Mouse (Mus musculus) heart, embryonic 16.5 days (tissue): ENCODE measurements around the gene Cdk1. TPM values are rescaled to one million over a fixed set of nuclear protein-coding genes. Genes with fewer than 3 reads are reported as not detected.
"Not testable (repeated sequence)": the region's sequence is repeated elsewhere in the genome, so short reads cannot be mapped to it uniquely, and the experiment has no call there.

ENCODE experiments used
- ATAC-seq: fragments of 200-750 bp; cut with Nextera tagmentation; replicated peaks from 2 replicates; pipeline ENCODE4 v1.8.0; 2017; ENCODE audit warnings: moderate number of reproducible peaks; ENCODE audit not compliant: insufficient read depth, low FRiP score; ENCODE audit errors: extremely low read depth
- H3K27ac ChIP-seq: fragments of 300-500 bp; sonication (generic); 2 replicates; pipeline ENCODE4 v1.5.1; 2014; ENCODE audit warnings: mild to moderate bottlenecking, low read length, control low read depth, moderate library complexity
- H3K27me3 ChIP-seq: fragments of 300-500 bp; sonication (generic); 2 replicates; pipeline ENCODE4 v1.6.1; 2014; ENCODE audit warnings: low read length, mixed read lengths; ENCODE audit not compliant: control insufficient read depth, insufficient read depth
- H3K36me3 ChIP-seq: fragments of 300-500 bp; sonication (generic); 2 replicates; pipeline ENCODE4 v1.6.1; 2014; ENCODE audit not compliant: control insufficient read depth, insufficient read depth
- H3K4me1 ChIP-seq: fragments of 300-500 bp; sonication (generic); 2 replicates; pipeline ENCODE4 v1.6.1; 2014; ENCODE audit warnings: low read length, mixed read lengths; ENCODE audit not compliant: control insufficient read depth, insufficient read depth
- H3K4me2 ChIP-seq: fragments of 300-500 bp; sonication (generic); 2 replicates; pipeline ENCODE4 v1.6.1; 2014; ENCODE audit warnings: low read depth, mild to moderate bottlenecking, control low read depth, low read length
- H3K4me3 ChIP-seq: fragments of 300-500 bp; sonication (generic); 2 replicates; pipeline ENCODE4 v1.5.1; 2014; ENCODE audit warnings: mild to moderate bottlenecking, control low read depth, low read length
- H3K9ac ChIP-seq: fragments of 300-500 bp; sonication (generic); 2 replicates; pipeline ENCODE4 v1.6.1; 2014; ENCODE audit warnings: low read length, control low read depth
- H3K9me3 ChIP-seq: fragments of 300-500 bp; sonication (generic); replicated peaks from 2 replicates; pipeline ENCODE4 v1.6.1; 2016; ENCODE audit warnings: low read length; ENCODE audit not compliant: control insufficient read depth
- WGBS: fragments of 180-500 bp; shearing (Covaris S2); extraction: QIAGEN DNeasy Blood & Tissue Kit; methylation state at CpG from one replicate; pipeline ENCODE4 v1.1.7; 2014; 5-methylcytosine and 5-hydroxymethylcytosine counted together
- polyA plus RNA-seq: library from polyadenylated mRNA; unstranded; fragments of >200 nt; fragmentation: Nextera tagmentation; extraction: Ambion mirVana; gene quantifications from 2 replicates; pipeline ENCODE4 v1.2.1, GENCODE M21; 2015

Cdk1 gene
- polyA plus RNA-seq, 1 experiment from 2014 or later = 381 TPM

DNA sequence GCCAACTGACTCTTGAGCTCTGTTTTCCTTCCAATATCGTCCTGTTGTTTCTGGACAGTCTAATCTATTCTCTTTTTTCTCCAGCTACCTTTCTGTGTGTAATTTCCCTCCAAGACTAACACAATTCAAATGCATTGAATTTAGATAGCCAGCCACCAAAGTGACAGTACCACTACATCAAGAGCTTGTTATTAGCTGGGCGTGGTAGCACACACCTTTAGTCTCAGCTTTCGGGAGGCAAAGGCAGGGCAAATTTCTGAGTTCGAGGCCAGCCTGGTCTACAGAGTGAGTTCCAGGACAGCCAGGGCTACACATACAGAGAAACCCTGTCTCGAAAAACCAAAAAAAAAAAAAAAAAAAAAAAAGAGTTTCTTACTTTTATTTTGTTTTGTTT, 345 bp upstream of the Cdk1 start:
- H3K36me3 ChIP-seq, ATAC-seq, H3K27me3 ChIP-seq, H3K9me3 ChIP-seq: not testable (repeated sequence)
- 0 out of 2 replicates have a peak overlapping the region, but pooled peaks have one; percentile 45 for H3K27ac ChIP-seq
- peak overlapping the region; percentile 86 for H3K4me2 ChIP-seq
- peaks cover 23% of the 10 kb centered on the region for H3K4me1 ChIP-seq
- H3K4me3 ChIP-seq = peak overlapping the region; percentile 89
- peak overlapping the region; percentile 42; the same call in 1 of the 2 replicates for H3K9ac ChIP-seq
- 36% methylated on average over 5 of the region's 5 CpGs for WGBS

DNA sequence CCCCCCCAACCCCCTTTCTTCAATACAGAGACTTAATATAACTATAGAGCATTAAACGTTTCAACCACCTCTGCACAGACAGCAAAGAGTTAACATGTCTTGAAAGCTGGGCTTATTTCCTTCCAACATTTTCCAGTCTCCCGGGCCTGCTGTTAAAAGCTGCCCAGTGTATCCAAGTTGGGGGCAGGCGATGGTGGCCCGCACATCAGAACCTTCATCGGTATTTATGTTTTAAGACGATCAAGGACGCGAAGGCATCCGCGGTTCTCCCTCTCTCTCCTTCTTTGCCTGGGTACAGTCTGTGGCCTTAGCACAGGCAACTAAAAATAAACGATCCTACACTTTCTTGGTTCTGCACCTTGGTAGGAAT, 911 bp downstream of the Cdk1 start:
- Histone ChIP-seq H3K27me3 (no peaks in the 10 kb centered on the region), H3K27ac (peak overlapping the region; percentile 95), H3K9me3 (no peaks in the 10 kb centered on the region), H3K4me1 (peaks cover 34% of the 10 kb centered on the region), H3K4me2 (peak overlapping the region; percentile 86), H3K36me3 (peaks cover 10% of the 10 kb centered on the region), H3K4me3 (peak overlapping the region; percentile 89), H3K9ac (peak overlapping the region; percentile 93)
- ATAC-seq = no peak
- 0% methylated on average over 11 of the region's 11 CpGs for WGBS

GRCm38 (mm10) chr10:69351071-69351841, 1.5 kb downstream of the Cdk1 start:
- H3K36me3 ChIP-seq = peaks cover 11% of the 10 kb centered on the region
- H3K4me3 ChIP-seq = peak overlapping the region; percentile 89
- H3K9me3 ChIP-seq = no peaks in the 10 kb centered on the region
- ATAC-seq = peak; percentile 38
- WGBS = 7% methylated on average over 12 of the region's 12 CpGs
- peak overlapping the region; percentile 93 for H3K9ac ChIP-seq
- H3K4me2 ChIP-seq = peak overlapping the region; percentile 86
- H3K27me3 ChIP-seq = no peaks in the 10 kb centered on the region
- H3K4me1 ChIP-seq = peaks cover 35% of the 10 kb centered on the region
- H3K27ac ChIP-seq = peak overlapping the region; percentile 95

GRCm38 (mm10) chr10:69348206-69348605, 4.5 kb downstream of the Cdk1 start:
- no peak for ATAC-seq
- peaks cover 35% of the 10 kb centered on the region for H3K4me1 ChIP-seq
- no peaks in the 10 kb centered on the region for H3K9me3 ChIP-seq
- no peak overlapping the region for H3K27ac ChIP-seq
- WGBS = 61% methylated on average over 8 of the region's 8 CpGs
- peaks cover 37% of the 10 kb centered on the region for H3K36me3 ChIP-seq
- H3K4me2 ChIP-seq = no peak overlapping the region
- H3K27me3 ChIP-seq = no peaks in the 10 kb centered on the region
- no peak overlapping the region for H3K4me3 ChIP-seq
- no peak overlapping the region for H3K9ac ChIP-seq

- H3K27me3 ChIP-seq = no peaks in the 10 kb centered on the region
- H3K9me3 ChIP-seq = no peaks in the 10 kb centered on the region
- no peak overlapping the region for H3K27ac ChIP-seq
- no peak overlapping the region for H3K9ac ChIP-seq
- WGBS = 92% methylated on average over 9 of the region's 9 CpGs
- ATAC-seq = no peak
- no peak overlapping the region for H3K4me3 ChIP-seq
- peaks cover 69% of the 10 kb centered on the region for H3K36me3 ChIP-seq
- H3K4me2 ChIP-seq = no peak overlapping the region
- H3K4me1 ChIP-seq = peaks cover 5% of the 10 kb centered on the region
Measured at GRCm38 (mm10) chr10:69342328-69342727, 10.4 kb downstream of the Cdk1 start.

GRCm38 (mm10) chr10:69341570-69342227, 11.0 kb downstream of the Cdk1 start:
- no peak overlapping the region for H3K9ac ChIP-seq
- H3K27me3 ChIP-seq = no peaks in the 10 kb centered on the region
- H3K4me1 ChIP-seq = no peaks in the 10 kb centered on the region; the same call in 1 of the 2 replicates
- no peak overlapping the region for H3K4me3 ChIP-seq
- no peaks in the 10 kb centered on the region for H3K9me3 ChIP-seq
- 84% methylated on average over 6 of the region's 6 CpGs for WGBS
- H3K4me2 ChIP-seq = no peak overlapping the region
- no peak for ATAC-seq
- H3K36me3 ChIP-seq = peaks cover 75% of the 10 kb centered on the region
- H3K27ac ChIP-seq = no peak overlapping the region

DNA sequence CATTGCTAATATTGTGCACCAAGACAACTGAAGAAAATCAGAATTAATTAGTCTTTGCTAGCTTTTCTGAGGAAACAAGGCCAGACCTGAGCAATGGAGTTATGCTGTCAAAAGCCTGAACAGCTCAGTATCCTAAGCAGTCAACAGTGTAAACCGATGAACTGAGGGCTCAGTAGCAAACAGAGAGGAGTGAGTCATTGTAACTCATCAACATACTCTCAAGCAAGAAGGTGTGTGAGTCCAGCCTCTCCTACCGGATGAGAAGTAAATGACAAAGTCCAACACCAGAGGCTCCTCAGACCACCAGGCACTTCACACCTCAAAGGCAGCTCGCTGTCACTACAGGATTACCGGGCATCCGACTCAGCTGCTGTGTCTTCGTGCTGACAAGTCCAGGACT, 12.7 kb downstream of the Cdk1 start:
- H3K27ac ChIP-seq = no peak overlapping the region
- peaks cover 79% of the 10 kb centered on the region for H3K36me3 ChIP-seq
- ATAC-seq = no peak
- H3K27me3 ChIP-seq = no peaks in the 10 kb centered on the region
- H3K9me3 ChIP-seq = no peaks in the 10 kb centered on the region
- no peak overlapping the region for H3K9ac ChIP-seq
- H3K4me1 ChIP-seq = no peaks in the 10 kb centered on the region
- no peak overlapping the region for H3K4me2 ChIP-seq
- H3K4me3 ChIP-seq = no peak overlapping the region
- WGBS = 69% methylated on average over 6 of the region's 6 CpGs

GRCm38 (mm10) chr10:69336219-69336618, 16.5 kb downstream of the Cdk1 start:
- Histone ChIP-seq H3K4me3 (no peak overlapping the region), H3K27ac (no peak overlapping the region), H3K9ac (no peak overlapping the region), H3K4me2 (no peak overlapping the region), H3K27me3 (no peaks in the 10 kb centered on the region), H3K4me1 (no peaks in the 10 kb centered on the region), H3K36me3 (peaks cover 51% of the 10 kb centered on the region), H3K9me3 (no peaks in the 10 kb centered on the region)
- ATAC-seq = no peak
- WGBS = 85% methylated on average over 11 of the region's 11 CpGs

- no peak for ATAC-seq
- no peaks in the 10 kb centered on the region for H3K9me3 ChIP-seq
- H3K4me2 ChIP-seq = no peak overlapping the region
- H3K4me3 ChIP-seq = no peak overlapping the region
- H3K4me1 ChIP-seq = no peaks in the 10 kb centered on the region
- no peaks in the 10 kb centered on the region for H3K27me3 ChIP-seq
- no peak overlapping the region for H3K9ac ChIP-seq
- 80% methylated on average over 4 of the region's 4 CpGs for WGBS
- H3K36me3 ChIP-seq = peaks cover 46% of the 10 kb centered on the region
- no peak overlapping the region for H3K27ac ChIP-seq
Measured at GRCm38 (mm10) chr10:69335611-69336010, 17.1 kb downstream of the Cdk1 start.
